Mouse (Mus musculus): ENCODE data around the gene Rpn2.

The Rpn2 gene

GRCm38 (mm10) chr2:157349121-157349778 lies 70.4 kb downstream of the Rpn2 start:
- DNase-seq (ENCODE audit: low read depth), result no peak

- DNase-seq (ENCODE audit: low read depth), result no peak
These were observed 74.4 kb downstream of the Rpn2 start for GRCm38 (mm10) chr2:157353183-157353582.

- DNase-seq (ENCODE audit: low read depth), result no peak
These were observed 75.3 kb downstream of the Rpn2 start for GRCm38 (mm10) chr2:157354106-157354505.

- no peak for DNase-seq (ENCODE audit: low read depth)
These were observed 81.2 kb downstream of the Rpn2 start for GRCm38 (mm10) chr2:157360028-157360427.

- no peak for DNase-seq (ENCODE audit: low read depth)
These were observed 84.2 kb downstream of the Rpn2 start for GRCm38 (mm10) chr2:157363031-157363430.

GRCm38 (mm10) chr2:157366762-157367161 lies 87.9 kb downstream of the Rpn2 start:
- no peak for DNase-seq (ENCODE audit: low read depth)

GRCm38 (mm10) chr2:157367184-157367893 lies 88.5 kb downstream of the Rpn2 start, which contains the start of gene Manbal:
Gene Manbal (plus strand): TSS chr2:157367594.
- DNase-seq (ENCODE audit: low read depth), result peak; percentile 77

GRCm38 (mm10) chr2:157367991-157368390 lies 89.2 kb downstream of the Rpn2 start:
- peak; percentile 24 for DNase-seq (ENCODE audit: low read depth)

- DNase-seq (ENCODE audit: low read depth), result no peak
These were observed 92.9 kb downstream of the Rpn2 start for GRCm38 (mm10) chr2:157371696-157372095.

GRCm38 (mm10) chr2:157373681-157374080 lies 94.9 kb downstream of the Rpn2 start:
- no peak for DNase-seq (ENCODE audit: low read depth)

GRCm38 (mm10) chr2:157375051-157375450 lies 96.2 kb downstream of the Rpn2 start:
- DNase-seq (ENCODE audit: low read depth), result no peak
